Mouse (Mus musculus) cerebellum, adult 2 months (tissue): ENCODE results near the gene Cldn22.

Experiments used
- CTCF ChIP-seq: fragments of 200-500 bp; IDR thresholded peaks from 2 replicates; pipeline ENCODE4 v1.5.1; 2011; ENCODE audit warnings: low read depth, mild to moderate bottlenecking, control low read depth, low read length, moderate library complexity, borderline replicate concordance; ENCODE audit not compliant: insufficient read depth
- POLR2A ChIP-seq: fragments of 200-500 bp; IDR thresholded peaks from 2 replicates; pipeline ENCODE4 v1.6.1; 2011; ENCODE audit warnings: low read length, control low read depth, borderline replicate concordance; ENCODE audit not compliant: insufficient read depth

DNA sequence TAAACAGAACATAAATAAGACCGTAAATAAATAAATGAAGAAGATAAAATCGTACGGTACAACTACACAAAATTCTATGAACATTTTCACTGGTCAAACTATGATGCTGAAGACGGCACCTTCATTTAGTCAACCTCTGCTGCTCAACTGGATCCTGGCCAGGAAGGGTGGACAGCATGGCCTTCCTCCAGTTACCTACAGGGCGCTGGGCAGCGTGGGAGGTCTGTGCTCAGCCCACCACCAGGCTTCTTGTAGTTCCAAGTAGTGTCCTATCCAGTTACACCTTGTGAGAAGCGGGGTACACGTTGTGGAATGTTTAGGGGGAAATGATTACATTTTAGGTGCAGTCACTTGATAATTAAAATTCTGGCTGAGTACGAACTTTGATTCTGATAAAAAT, 2.6 kb downstream of the Cldn22 start:
- TF ChIP-seq CTCF (no peak), POLR2A (no peak)
